Mouse (Mus musculus): ENCODE measurements around the gene Stub1. TPM values are rescaled to one million over a fixed set of nuclear protein-coding genes. Genes with fewer than 3 reads are reported as not detected.

Gene Stub1
- polyA plus RNA-seq, 1 experiment = 190 TPM

GRCm38 (mm10) chr17:25830806-25831431 lies 2.3 kb downstream of the Stub1 start:
- Histone ChIP-seq H3K36me3 (ENCODE audit: control insufficient read depth, insufficient read depth, low read length) (peaks cover 4% of the 10 kb centered on the region; the same call in 1 of the 2 replicates), H3K4me3 (ENCODE audit: control insufficient read depth, insufficient read depth, low read length) (no peak overlapping the region), H3K4me1 (replicated peaks; ENCODE audit: control insufficient read depth, insufficient read depth, low read length) (peaks cover 41% of the 10 kb centered on the region), H3K27ac (ENCODE audit: control insufficient read depth, insufficient read depth, low read length) (no peak overlapping the region), H3K27me3 (ENCODE audit: control insufficient read depth, insufficient read depth, low read length) (no peaks in the 10 kb centered on the region)
- WGBS = 95% methylated on average over 14 of the region's 14 CpGs
- no peak for DNase-seq
- TF ChIP-seq POLR2A (IDR thresholded peaks at IDR 0.05; ENCODE audit: control insufficient read depth, extremely low read depth, insufficient read depth, low read length, poor library complexity) (no peak), CTCF (IDR thresholded peaks at IDR 0.05; ENCODE audit: borderline replicate concordance, control insufficient read depth, extremely low read depth, insufficient read depth, low read length, poor library complexity) (no peak)

GRCm38 (mm10) chr17:25830200-25830753 lies 2.9 kb downstream of the Stub1 start:
- H3K4me3 ChIP-seq (ENCODE audit: control insufficient read depth, insufficient read depth, low read length) = no peak overlapping the region
- no peak for DNase-seq
- H3K27me3 ChIP-seq (ENCODE audit: control insufficient read depth, insufficient read depth, low read length) = no peaks in the 10 kb centered on the region
- peaks cover 4% of the 10 kb centered on the region; the same call in 1 of the 2 replicates for H3K36me3 ChIP-seq (ENCODE audit: control insufficient read depth, insufficient read depth, low read length)
- H3K4me1 ChIP-seq (replicated peaks; ENCODE audit: control insufficient read depth, insufficient read depth, low read length) = peaks cover 41% of the 10 kb centered on the region
- TF ChIP-seq CTCF (IDR thresholded peaks at IDR 0.05; ENCODE audit: borderline replicate concordance, control insufficient read depth, extremely low read depth, insufficient read depth, low read length, poor library complexity) = no peak
- no peak for TF ChIP-seq POLR2A (IDR thresholded peaks at IDR 0.05; ENCODE audit: control insufficient read depth, extremely low read depth, insufficient read depth, low read length, poor library complexity)
- 97% methylated on average over 4 of the region's 4 CpGs for WGBS
- no peak overlapping the region for H3K27ac ChIP-seq (ENCODE audit: control insufficient read depth, insufficient read depth, low read length)

GRCm38 (mm10) chr17:25829558-25830017 lies 3.6 kb downstream of the Stub1 start:
- no peak for DNase-seq
- Histone ChIP-seq H3K27me3 (ENCODE audit: control insufficient read depth, insufficient read depth, low read length) (no peaks in the 10 kb centered on the region), H3K27ac (ENCODE audit: control insufficient read depth, insufficient read depth, low read length) (no peak overlapping the region), H3K36me3 (ENCODE audit: control insufficient read depth, insufficient read depth, low read length) (peaks cover 4% of the 10 kb centered on the region; the same call in 1 of the 2 replicates), H3K4me1 (replicated peaks; ENCODE audit: control insufficient read depth, insufficient read depth, low read length) (peaks cover 42% of the 10 kb centered on the region), H3K4me3 (ENCODE audit: control insufficient read depth, insufficient read depth, low read length) (peak overlapping the region; percentile 79)
- TF ChIP-seq CTCF (IDR thresholded peaks at IDR 0.05; ENCODE audit: borderline replicate concordance, control insufficient read depth, extremely low read depth, insufficient read depth, low read length, poor library complexity) = no peak
- no peak for TF ChIP-seq POLR2A (IDR thresholded peaks at IDR 0.05; ENCODE audit: control insufficient read depth, extremely low read depth, insufficient read depth, low read length, poor library complexity)
- 55% methylated on average over 8 of the region's 8 CpGs for WGBS

GRCm38 (mm10) chr17:25828712-25829557 lies 4.3 kb downstream of the Stub1 start, which contains the start of gene Jmjd8:
Gene Jmjd8, plus strand, starts transcription at chr17:25828867.
- Histone ChIP-seq H3K4me3 (ENCODE audit: control insufficient read depth, insufficient read depth, low read length) (peak within 1 kb of the TSS; percentile 79), H3K27ac (ENCODE audit: control insufficient read depth, insufficient read depth, low read length) (peak within 1 kb of the TSS; percentile 59), H3K27me3 (ENCODE audit: control insufficient read depth, insufficient read depth, low read length) (no peaks in the 10 kb centered on the region), H3K4me1 (replicated peaks; ENCODE audit: control insufficient read depth, insufficient read depth, low read length) (peaks cover 42% of the 10 kb centered on the region), H3K36me3 (ENCODE audit: control insufficient read depth, insufficient read depth, low read length) (peaks cover 4% of the 10 kb centered on the region; the same call in 1 of the 2 replicates)
- DNase-seq = peak; percentile 76
- 2% methylated on average over 32 of the region's 32 CpGs for WGBS
- 0 out of 2 replicates have a peak, but pooled peaks have one; percentile 15 for TF ChIP-seq CTCF (IDR thresholded peaks at IDR 0.05; ENCODE audit: borderline replicate concordance, control insufficient read depth, extremely low read depth, insufficient read depth, low read length, poor library complexity)
- peak; percentile 71; the same call in 1 of the 2 replicates for TF ChIP-seq POLR2A (IDR thresholded peaks at IDR 0.05; ENCODE audit: control insufficient read depth, extremely low read depth, insufficient read depth, low read length, poor library complexity)

- Histone ChIP-seq H3K27ac (ENCODE audit: control insufficient read depth, insufficient read depth, low read length) (no peak overlapping the region; the same call in 1 of the 2 replicates), H3K36me3 (ENCODE audit: control insufficient read depth, insufficient read depth, low read length) (peaks cover 4% of the 10 kb centered on the region; the same call in 1 of the 2 replicates), H3K4me1 (replicated peaks; ENCODE audit: control insufficient read depth, insufficient read depth, low read length) (peaks cover 40% of the 10 kb centered on the region), H3K27me3 (ENCODE audit: control insufficient read depth, insufficient read depth, low read length) (no peaks in the 10 kb centered on the region), H3K4me3 (ENCODE audit: control insufficient read depth, insufficient read depth, low read length) (peak overlapping the region; percentile 79)
- no peak for DNase-seq
- WGBS = 54% methylated on average over 8 of the region's 8 CpGs
- TF ChIP-seq POLR2A (IDR thresholded peaks at IDR 0.05; ENCODE audit: control insufficient read depth, extremely low read depth, insufficient read depth, low read length, poor library complexity) (no peak), CTCF (IDR thresholded peaks at IDR 0.05; ENCODE audit: borderline replicate concordance, control insufficient read depth, extremely low read depth, insufficient read depth, low read length, poor library complexity) (no peak)
These were observed 5.0 kb downstream of the Stub1 start for GRCm38 (mm10) chr17:25828223-25828594.

Data from thymus, adult 2 months (tissue).